Mouse (Mus musculus): ENCODE data around the gene Olfr460. TPM values are rescaled to one million over a fixed set of nuclear protein-coding genes. Genes with fewer than 3 reads are reported as not detected.

The Olfr460 gene
- polyA plus RNA-seq (2012; ENCODE audit: low replicate concordance), result not detected in 2 replicates

DNA sequence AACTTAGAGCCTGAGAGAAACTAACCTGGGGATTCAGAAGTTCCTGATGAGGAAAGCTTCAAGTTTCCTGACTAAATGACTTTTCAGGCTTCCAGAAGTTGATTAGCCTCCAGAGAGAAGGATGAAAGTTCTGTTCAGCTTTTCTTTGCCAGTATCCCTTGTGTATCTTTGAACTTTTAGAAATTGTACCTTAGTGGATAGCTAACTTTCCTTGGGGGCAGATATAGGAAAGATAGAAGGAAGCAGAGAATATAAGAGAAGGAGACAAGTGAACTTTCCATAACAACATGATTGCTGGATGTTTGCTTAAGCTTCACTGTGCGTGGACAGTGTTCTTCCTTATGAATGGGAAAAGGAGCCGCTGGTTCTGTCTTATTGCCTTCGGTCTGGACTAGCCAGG lies at the start of gene Olfr460:
TSS of gene Olfr460 (plus strand) at position 301 of the 400 bp plus-strand sequence.

DNA sequence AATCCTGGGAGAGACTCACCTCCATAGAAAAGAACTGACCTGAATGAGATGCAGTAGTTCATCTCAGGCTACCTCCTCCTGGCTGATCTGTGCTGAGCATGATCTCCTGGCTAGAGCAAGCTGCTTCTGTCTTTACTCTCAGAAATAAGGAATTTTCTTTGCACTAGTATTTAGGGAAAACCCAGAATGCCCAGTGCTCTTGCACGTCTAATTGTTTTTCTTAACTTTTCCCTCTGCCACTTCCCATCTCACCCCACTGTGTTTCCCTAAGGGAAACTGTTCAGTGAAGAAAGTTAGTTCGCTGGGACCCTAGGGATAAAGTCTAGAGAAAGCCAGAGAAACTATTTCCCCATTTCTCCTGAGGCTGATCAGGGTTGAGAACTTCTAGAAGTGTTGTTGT lies 14.3 kb upstream of the Olfr460 start, which contains the start of gene Olfr461:
TSS of gene Olfr461 (minus strand) at position 101 of the 400 bp plus-strand sequence.

DNA sequence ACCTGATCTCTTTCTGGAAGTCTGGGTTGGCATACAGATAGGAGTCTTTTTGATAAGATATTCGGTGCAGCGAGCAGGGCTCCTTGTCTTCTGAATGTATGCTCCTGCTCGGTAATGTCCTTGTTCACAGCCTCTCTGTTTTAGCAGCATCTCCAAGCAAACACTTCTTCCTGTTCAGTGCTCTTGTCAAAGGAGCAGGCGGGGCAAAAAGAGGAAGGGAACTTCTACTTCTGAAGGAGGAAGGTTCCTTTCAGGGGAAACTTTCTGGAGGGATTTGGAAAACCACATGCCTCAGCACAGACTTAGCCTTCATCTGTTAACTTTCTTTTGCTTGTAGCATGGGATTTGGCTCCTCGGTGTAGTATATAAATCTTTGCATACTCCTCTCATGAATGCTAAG lies 16.4 kb downstream of the Olfr460 start, which contains the start of gene Clec5a:
TSS of gene Clec5a (minus strand) at position 177 of the 400 bp plus-strand sequence.

DNA sequence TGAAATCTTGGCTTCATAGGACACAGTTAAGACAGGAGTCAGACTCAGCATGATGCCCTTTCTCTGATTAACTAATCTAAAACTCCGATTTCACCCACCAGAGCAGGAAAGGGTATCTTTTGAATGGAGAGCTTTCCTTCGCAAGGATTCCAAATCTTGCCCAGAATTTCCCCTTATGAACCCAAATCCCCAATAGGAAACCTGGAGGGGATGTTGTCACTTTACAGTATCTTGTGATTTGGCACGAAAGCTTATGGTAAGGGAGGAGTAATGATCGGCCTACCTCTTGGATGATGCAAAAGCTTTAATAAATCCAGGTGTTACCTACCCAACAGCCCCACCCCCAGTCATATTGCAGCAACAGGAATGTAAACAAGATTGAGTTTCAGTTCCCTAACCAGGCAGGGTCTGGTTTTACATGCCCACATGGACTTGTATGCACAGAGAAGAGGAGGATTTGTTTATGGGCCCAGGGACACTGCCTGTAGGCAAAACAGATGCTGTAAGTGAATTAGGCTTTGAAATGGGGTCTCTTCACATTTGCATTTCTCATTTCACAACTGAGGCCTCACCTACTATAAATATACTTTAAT lies 44.1 kb downstream of the Olfr460 start, which contains the start of gene Tas2r138:
TSS of gene Tas2r138 (minus strand) at position 51 of the 593 bp plus-strand sequence.

Other genes starting within 250 kb of the Olfr460 start
- 3.6 and 4.9 TPM in 2 replicates for gene Agk, start 244.3 kb upstream of the Olfr460 start, polyA plus RNA-seq (2012; ENCODE audit: low replicate concordance)
- 4.4 and 10.7 TPM in 2 replicates for gene E330009J07Rik, start 133.4 kb upstream of the Olfr460 start, polyA plus RNA-seq (2012; ENCODE audit: low replicate concordance)
- gene Wee2, start 130.4 kb upstream of the Olfr460 start, polyA plus RNA-seq (2012; ENCODE audit: low replicate concordance), result not detected in 2 replicates
- gene Ssbp1, start 98.1 kb upstream of the Olfr460 start, polyA plus RNA-seq (2012; ENCODE audit: low replicate concordance), result 22.6 and 26.0 TPM in 2 replicates
- gene Tas2r137, start 78.3 kb upstream of the Olfr460 start, polyA plus RNA-seq (2012; ENCODE audit: low replicate concordance), result not detected in 2 replicates
- not detected in 2 replicates for gene Tas2r108, start 76.0 kb upstream of the Olfr460 start, polyA plus RNA-seq (2012; ENCODE audit: low replicate concordance)
- not detected in 2 replicates for gene Prss37, start 50.0 kb upstream of the Olfr460 start, polyA plus RNA-seq (2012; ENCODE audit: low replicate concordance)
- gene Olfr461, start 14.4 kb upstream of the Olfr460 start, polyA plus RNA-seq (2012; ENCODE audit: low replicate concordance), result not detected in 2 replicates
- 0.13 and 0.51 TPM in 2 replicates for gene Clec5a, start 16.3 kb downstream of the Olfr460 start, polyA plus RNA-seq (2012; ENCODE audit: low replicate concordance)
- gene Tas2r138, start 43.8 kb downstream of the Olfr460 start, polyA plus RNA-seq (2012; ENCODE audit: low replicate concordance), result not detected in 2 replicates
- 0.10 and 0.53 TPM in 2 replicates for gene Mgam, start 59.3 kb downstream of the Olfr460 start, polyA plus RNA-seq (2012; ENCODE audit: low replicate concordance)